Mouse (Mus musculus) layer of hippocampus, adult 18-20 months (tissue): ENCODE data around the gene Fam107b. TPM values are rescaled to one million over a fixed set of nuclear protein-coding genes. Genes with fewer than 3 reads are reported as not detected.
"Not testable (repeated sequence)": the region's sequence is repeated elsewhere in the genome, so short reads cannot be mapped to it uniquely, and the experiment has no call there.

ENCODE experiments used
- DNase-seq, 2 experiments: peaks; one replicate each; pipeline ENCODE4 v3.0.0; 2022; ENCODE audit warnings: low spot score in 2 of 2
- total RNA-seq, 2 experiments: library from RNA; stranded (reverse); gene quantifications; 2 replicates each; pipeline ENCODE4 v1.2.3; 2021

The Fam107b gene
- total RNA-seq, 2 experiments from 2014 or later: 12.9 to 16.5 TPM

GRCm38 (mm10) chr2:3708621-3709020, 138.3 kb downstream of the Fam107b start:
- DNase-seq: no peak

- no peak for DNase-seq
Measured at GRCm38 (mm10) chr2:3709882-3710281, 139.6 kb downstream of the Fam107b start.

- DNase-seq: no peak
Measured at GRCm38 (mm10) chr2:3710521-3710920, 140.2 kb downstream of the Fam107b start.

- DNase-seq: no peak
Measured at GRCm38 (mm10) chr2:3712369-3713042, 142.2 kb downstream of the Fam107b start.

- peak; percentile 77 to 93 for DNase-seq
Measured at GRCm38 (mm10) chr2:3713212-3713681, 143.0 kb downstream of the Fam107b start.

GRCm38 (mm10) chr2:3713682-3714361, 143.5 kb downstream of the Fam107b start:
- no peak for DNase-seq

GRCm38 (mm10) chr2:3714511-3714910, 144.2 kb downstream of the Fam107b start:
- DNase-seq: no peak

GRCm38 (mm10) chr2:3715424-3715823, 145.1 kb downstream of the Fam107b start:
- no peak for DNase-seq

GRCm38 (mm10) chr2:3717268-3717667, 147.0 kb downstream of the Fam107b start:
- no peak for DNase-seq

GRCm38 (mm10) chr2:3717847-3718246, 147.6 kb downstream of the Fam107b start:
- DNase-seq: no peak

GRCm38 (mm10) chr2:3719436-3720121, 149.3 kb downstream of the Fam107b start:
- not testable (repeated sequence) for DNase-seq

GRCm38 (mm10) chr2:3721107-3721506, 150.8 kb downstream of the Fam107b start:
- no peak for DNase-seq

GRCm38 (mm10) chr2:3721974-3722373, 151.7 kb downstream of the Fam107b start:
- no peak for DNase-seq

- no peak for DNase-seq
Measured at GRCm38 (mm10) chr2:3723391-3724106, 153.3 kb downstream of the Fam107b start.

- DNase-seq: peak; percentile 59 to 86
Measured at GRCm38 (mm10) chr2:3726501-3727078, 156.3 kb downstream of the Fam107b start.

- peak in 1 of 2 experiments; percentile 17 for DNase-seq
Measured at GRCm38 (mm10) chr2:3727225-3727930, 157.1 kb downstream of the Fam107b start.

- DNase-seq: no peak
Measured at GRCm38 (mm10) chr2:3728090-3728489, 157.8 kb downstream of the Fam107b start.

GRCm38 (mm10) chr2:3729586-3729985, 159.3 kb downstream of the Fam107b start:
- no peak for DNase-seq

GRCm38 (mm10) chr2:3730744-3731143, 160.5 kb downstream of the Fam107b start:
- no peak for DNase-seq

GRCm38 (mm10) chr2:3731316-3732015, 161.2 kb downstream of the Fam107b start:
- DNase-seq: peak in 1 of 2 experiments; percentile 29
